Mouse (Mus musculus) gastrocnemius, postnatal 25 days (tissue): ENCODE measurements around the gene Paqr4. TPM values are rescaled to one million over a fixed set of nuclear protein-coding genes. Genes with fewer than 3 reads are reported as not detected.
A peak's percentile ranks its signal among the peaks of the same experiment; 100 is the strongest.
"Not testable (repeated sequence)": the region's sequence is repeated elsewhere in the genome, so short reads cannot be mapped to it uniquely, and the experiment has no call there.

ENCODE experiments used
- DNase-seq: peaks from one replicate; pipeline ENCODE4 v3.0.0; 2022
- long read RNA-seq, 2 experiments: library from polyadenylated mRNA; stranded (forward); transcript quantifications; one replicate each; pipeline ENCODE4 v2.0.0; 2021
- total RNA-seq, 2 experiments: library from RNA; stranded (reverse); gene quantifications; 1 replicate in 1 of 2; 2 replicates in 1 of 2; pipeline ENCODE4 v1.2.3; 2021

Paqr4 gene
- 1 to 10 TPM; 4.4 to 5.2 TPM for total RNA-seq
- long read RNA-seq, experiment 1, transcript Paqr4-201 (3 exons, 2,575 nt) = major isoform, 6 of 9 reads
- long read RNA-seq, experiment 1, partial matches to known transcripts = 0 of 9 reads
- long read RNA-seq, experiment 1, other reads (novel, unspliced or antisense) = 3 of 9 reads
- long read RNA-seq, experiment 2, partial matches to known transcripts = 0 of 8 reads
- long read RNA-seq, experiment 2, other reads (novel, unspliced or antisense) = 4 of 8 reads

DNA sequence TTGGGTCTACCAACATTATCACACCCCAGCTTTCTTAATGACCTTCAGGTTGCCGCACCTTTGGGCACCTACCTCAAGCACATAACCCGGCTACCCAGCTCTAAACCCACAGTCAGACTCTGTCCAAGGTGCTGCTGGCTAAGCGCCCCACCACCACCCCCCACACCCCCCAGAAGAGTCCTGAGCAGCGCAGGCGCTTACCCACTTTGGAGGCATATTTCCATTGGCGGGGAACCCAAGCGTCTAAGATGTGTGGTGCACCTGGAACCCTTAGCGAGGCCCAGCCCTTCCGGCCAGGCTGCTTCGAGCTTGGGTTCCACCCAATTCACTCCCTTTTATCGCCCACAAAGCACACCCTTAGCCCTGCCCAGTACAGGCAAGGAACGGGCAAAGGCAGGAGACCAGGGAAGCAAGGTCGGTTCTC lies at the start of gene Paqr4:
Gene Paqr4, minus strand, starts transcription at position 270 of the 424 bp plus-strand sequence.
- DNase-seq = no peak

DNA sequence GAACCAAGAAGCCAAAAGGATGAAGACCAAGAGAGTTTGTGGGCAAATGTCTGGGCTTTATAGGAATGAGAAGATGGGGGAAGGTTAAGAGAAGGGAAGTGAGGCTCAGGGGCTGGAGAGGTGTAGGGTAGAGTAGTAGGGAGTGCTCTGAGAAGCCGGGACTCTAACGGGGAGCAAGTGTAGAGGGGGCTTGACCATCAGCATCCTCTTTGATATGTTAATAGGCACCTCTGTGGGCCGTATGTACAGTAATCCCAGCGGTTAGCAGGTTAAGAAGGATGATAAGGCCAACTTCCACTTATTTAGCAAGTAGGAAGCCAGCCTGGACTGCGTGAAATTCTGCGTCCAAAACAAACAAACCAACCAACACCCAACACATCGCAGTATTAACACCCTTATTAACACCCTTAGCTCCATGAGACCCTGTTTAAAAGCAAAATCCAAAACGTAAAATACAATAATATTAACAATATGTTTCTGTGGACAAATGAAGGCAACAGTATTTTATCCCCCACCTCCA lies 49.1 kb upstream of the Paqr4 start:
- DNase-seq = no peak

DNA sequence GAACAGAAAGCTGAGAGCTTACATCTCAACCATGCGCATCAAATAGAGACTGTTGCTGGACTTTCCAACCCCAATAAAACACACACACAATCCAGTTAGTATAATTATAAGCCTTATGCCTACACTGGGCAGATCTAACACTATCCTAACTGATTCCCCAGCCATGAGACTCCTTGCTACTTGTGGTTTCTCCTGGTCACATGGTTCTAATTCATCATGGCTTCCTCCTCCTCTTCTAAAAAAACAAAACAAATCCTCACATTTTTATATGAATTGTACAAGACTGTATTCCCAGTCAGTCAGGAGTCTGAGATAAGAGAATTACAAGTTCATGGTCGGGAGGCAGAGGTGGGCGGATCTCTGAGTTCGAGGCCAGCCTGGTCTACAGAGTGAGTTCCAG lies 48.3 kb upstream of the Paqr4 start:
- no peak for DNase-seq

- DNase-seq = no peak
Measured at GRCm38 (mm10) chr17:23786510-23786931, 45.9 kb upstream of the Paqr4 start.

- DNase-seq = peak; percentile 40
Measured at GRCm38 (mm10) chr17:23785561-23786471, 45.1 kb upstream of the Paqr4 start, which contains the start of gene Flywch2. Gene Flywch2, minus strand, starts transcription at chr17:23786081.

DNA sequence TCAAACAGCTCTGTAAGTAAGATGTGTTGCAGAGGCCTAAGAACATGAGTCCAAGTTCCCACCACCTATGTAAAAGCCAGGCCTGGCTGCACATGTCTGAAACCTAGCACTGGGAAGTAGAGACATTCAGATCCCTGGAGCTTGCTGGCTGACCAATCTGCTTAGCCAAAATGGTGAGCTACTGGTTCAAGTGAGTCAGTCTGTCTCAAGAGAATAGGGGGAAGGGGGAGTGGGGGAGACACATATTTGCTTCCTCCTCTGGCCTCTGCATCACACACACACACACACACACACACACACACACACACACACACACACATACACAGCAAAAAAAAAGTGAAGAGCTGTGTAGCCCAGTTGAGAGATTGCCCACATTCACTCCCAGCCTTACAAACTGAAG lies 42.7 kb upstream of the Paqr4 start:
- DNase-seq = no peak

DNA sequence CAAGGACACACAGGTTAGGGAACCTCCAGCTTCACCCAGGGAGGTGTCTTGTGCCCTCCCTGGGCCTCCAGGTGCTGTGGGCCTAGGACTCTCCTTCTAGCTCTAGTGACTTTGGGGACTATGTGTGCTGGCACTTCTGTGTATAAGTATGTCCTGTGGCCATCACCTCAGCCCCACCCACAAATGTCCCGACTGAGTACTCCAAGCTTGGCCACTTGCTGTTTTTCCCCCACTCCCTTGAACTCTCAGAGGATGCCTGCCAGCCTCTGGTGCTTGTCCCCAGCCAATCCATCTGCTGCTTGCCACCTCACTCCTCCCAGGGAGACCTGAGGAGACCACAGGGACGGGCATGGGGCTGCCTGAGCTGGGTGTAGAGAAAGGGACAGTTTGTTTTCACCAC lies 37.8 kb upstream of the Paqr4 start:
- no peak for DNase-seq

- DNase-seq = no peak
Measured at GRCm38 (mm10) chr17:23777141-23777540, 36.5 kb upstream of the Paqr4 start.

GRCm38 (mm10) chr17:23776216-23776615 lies 35.5 kb upstream of the Paqr4 start:
- no peak for DNase-seq

DNA sequence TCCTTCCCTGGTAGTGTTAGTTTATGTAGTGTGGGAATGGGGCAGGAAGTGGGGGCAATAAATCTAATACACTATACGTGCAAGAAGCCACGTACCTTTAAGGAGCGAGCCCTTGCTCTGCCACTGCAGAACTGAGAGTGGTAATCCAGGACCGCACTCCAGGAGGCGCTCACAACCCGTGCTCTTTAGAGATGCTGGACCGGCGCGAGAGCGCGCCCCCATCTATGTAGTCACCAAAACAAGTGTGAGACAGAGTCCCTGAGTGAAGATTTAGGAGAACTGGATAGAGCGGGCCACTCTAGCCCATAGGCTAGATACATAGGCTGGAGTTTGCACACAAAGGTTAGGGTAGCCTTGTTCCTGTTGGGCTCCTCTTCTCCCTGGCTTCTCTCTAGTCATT lies 33.4 kb upstream of the Paqr4 start:
- DNase-seq = peak; percentile 63

GRCm38 (mm10) chr17:23773676-23774075 lies 33.0 kb upstream of the Paqr4 start:
- no peak for DNase-seq

GRCm38 (mm10) chr17:23772219-23772556 lies 31.5 kb upstream of the Paqr4 start:
- not testable (repeated sequence) for DNase-seq

DNA sequence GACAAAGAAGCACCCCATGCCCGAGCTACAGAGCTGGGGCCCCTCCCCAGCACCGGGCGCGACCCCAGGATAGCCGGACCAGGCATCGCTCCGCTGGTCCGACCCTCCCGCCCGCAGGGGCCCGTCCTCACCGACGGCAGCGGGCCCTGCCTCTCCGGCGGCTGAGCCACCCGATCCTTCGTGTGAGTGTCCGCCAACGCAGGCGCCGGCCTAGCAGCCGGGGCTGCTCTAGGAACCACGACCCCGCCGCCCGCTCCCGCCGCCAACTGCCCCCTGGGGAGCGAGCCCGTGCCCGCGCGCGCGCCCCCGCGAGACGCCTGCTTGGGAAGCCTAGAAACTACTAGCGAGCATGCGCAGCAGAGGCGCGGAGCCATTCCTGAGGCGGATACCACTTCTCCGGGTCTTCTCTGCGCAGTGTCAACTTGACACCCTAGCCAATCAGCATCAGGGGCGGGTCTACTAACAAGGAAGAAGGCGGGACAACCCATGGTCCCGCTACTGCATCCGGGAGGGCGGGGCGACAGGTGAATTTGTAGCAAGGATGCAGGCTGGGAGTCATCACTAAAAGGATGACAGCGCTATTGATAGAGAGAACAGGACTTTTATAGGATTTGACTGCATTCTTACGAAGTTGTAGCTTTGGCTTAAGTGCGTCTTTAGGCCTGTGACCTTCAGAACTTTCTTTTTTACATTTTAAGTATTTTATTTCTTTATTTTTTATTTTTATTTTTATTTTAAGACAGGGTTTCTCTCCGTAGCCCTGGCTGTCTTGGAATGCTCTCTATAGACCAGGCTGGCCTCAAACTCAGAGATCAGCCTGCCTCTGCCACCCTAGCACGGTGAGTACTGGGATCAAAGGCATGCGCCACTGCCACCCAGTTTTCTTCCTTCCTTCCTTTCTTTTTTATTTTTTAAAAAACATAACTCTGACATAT lies 30.9 kb upstream of the Paqr4 start, which contains the start of gene Flywch1:
Gene Flywch1, minus strand, starts transcription at position 319 of the 935 bp plus-strand sequence.
- peak; percentile 97 for DNase-seq

DNA sequence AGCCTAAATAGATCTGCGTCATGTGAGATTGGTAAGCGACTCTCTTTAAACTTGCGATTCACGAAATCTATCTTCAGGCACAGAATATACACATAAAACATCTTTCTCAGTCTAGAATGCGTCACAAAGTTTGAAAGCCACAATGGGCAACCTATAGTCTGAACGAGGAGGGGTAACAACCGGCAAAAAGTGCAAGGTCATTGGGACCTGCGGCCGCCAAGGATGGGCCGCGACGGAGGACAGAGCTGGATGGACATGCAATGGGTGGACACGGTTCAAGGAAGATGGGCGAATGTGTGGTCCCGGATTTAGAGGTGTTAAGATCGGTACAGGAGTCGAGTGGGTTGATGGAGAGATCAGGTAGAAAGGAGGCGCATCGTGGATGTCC lies 30.2 kb upstream of the Paqr4 start:
- no peak for DNase-seq

DNA sequence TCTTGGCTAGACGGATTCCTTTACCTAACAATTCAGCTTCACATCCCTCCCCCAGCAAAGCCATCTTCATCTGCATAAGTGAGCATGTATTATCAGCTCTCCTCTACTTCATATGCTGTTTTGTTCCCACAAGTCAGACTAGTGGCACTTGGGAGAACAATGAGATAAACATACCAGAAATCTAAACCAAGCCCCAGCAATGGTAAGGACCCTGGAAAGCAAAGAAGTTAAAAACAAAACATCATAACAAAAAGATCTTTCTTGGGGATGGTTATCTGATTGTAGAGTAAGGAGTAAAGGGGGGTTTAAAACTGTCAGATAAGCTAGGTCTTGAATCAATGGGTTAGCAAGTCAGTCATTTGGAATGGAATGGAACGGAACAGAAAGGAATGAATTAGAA lies 29.8 kb upstream of the Paqr4 start:
- DNase-seq = no peak

- no peak for DNase-seq
Measured at GRCm38 (mm10) chr17:23762976-23763375, 22.3 kb upstream of the Paqr4 start.

DNA sequence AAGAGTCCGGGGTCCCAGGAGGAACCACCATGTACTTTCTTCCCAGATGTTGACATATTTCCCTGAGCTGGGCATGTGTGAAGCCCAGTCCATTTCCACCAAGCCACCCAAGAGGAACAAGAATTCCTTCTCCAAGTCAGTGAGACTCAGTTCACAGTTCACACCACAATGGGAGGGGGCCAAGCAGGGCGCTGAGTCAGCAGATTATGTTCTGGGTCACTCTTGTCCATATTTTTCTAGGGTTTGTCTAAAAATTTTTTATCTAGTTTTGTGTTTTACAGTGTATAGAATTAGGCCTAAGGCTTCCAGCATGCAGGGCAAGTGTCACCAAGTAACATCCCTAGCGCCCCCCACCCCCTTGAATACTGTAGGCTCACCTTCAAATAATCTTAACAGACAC lies 20.5 kb upstream of the Paqr4 start:
- DNase-seq = no peak

DNA sequence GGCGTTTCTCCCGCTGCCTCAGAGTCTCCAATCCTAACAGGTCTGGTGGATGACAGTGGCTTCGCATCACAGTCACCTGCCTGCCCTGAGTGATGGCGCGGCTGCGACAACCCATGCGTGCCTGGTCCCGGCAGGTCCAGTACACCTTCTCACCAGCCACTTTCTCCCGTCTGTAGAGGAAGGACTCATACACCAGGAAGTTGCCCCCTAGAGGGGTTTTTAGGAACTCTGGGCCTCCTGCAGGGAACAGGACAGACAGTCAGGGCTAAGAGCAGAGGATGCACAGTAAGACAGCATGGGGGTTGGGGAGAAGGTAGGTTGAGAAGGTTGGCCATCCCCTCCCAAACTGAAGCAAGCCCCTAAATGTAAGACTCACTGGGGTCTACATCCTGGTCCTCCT lies 19.6 kb upstream of the Paqr4 start:
- no peak for DNase-seq

GRCm38 (mm10) chr17:23758801-23759200 lies 18.1 kb upstream of the Paqr4 start:
- no peak for DNase-seq

DNA sequence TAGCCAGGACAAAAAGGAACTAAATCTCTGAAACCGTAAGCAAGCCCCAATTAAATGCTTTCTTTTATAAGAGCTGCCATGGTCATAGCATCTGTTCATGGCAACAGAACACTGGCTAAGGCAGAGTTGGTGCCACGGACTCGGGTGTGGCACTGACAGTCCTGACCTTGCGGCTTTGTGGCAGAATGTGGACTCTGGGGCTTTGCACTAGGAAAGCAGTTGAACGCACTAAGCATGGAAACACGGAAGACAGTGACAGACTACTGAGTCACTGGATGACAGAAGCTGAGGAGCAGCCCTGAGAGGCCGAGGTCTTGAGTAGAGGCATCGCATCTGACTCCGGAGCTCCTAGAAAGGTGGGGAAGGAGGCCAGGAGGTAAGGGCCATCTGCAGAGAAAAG lies 16.9 kb upstream of the Paqr4 start:
- DNase-seq = no peak

DNA sequence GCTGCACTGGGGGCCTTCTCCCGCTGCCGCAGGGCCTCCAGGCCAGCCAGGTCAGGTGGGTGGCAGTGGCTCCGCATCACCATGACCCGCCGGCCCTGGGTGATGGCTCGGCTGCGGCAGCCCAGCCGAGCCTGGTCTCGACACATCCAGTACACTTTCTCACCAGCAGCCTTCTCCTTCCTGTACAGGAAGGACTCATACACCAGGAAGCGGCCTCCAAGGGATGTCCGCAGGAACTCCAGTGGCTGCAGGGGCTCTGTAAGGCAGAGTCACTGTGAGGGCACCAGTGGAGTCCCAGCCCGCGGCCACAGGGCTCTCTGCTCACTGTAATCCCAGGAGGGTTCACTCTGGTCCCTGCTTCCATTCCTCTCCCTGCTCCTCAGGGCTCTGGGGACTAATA lies 15.0 kb upstream of the Paqr4 start:
- DNase-seq = no peak
